Mouse (Mus musculus): ENCODE results near the gene Psmd3. TPM values are rescaled to one million over a fixed set of nuclear protein-coding genes. Genes with fewer than 3 reads are reported as not detected.
"Not testable (repeated sequence)": the region's sequence is repeated elsewhere in the genome, so short reads cannot be mapped to it uniquely, and the experiment has no call there.

The Psmd3 gene
- polyA plus RNA-seq (2012; rRNA removed), result 186 and 196 TPM in 2 replicates

DNA sequence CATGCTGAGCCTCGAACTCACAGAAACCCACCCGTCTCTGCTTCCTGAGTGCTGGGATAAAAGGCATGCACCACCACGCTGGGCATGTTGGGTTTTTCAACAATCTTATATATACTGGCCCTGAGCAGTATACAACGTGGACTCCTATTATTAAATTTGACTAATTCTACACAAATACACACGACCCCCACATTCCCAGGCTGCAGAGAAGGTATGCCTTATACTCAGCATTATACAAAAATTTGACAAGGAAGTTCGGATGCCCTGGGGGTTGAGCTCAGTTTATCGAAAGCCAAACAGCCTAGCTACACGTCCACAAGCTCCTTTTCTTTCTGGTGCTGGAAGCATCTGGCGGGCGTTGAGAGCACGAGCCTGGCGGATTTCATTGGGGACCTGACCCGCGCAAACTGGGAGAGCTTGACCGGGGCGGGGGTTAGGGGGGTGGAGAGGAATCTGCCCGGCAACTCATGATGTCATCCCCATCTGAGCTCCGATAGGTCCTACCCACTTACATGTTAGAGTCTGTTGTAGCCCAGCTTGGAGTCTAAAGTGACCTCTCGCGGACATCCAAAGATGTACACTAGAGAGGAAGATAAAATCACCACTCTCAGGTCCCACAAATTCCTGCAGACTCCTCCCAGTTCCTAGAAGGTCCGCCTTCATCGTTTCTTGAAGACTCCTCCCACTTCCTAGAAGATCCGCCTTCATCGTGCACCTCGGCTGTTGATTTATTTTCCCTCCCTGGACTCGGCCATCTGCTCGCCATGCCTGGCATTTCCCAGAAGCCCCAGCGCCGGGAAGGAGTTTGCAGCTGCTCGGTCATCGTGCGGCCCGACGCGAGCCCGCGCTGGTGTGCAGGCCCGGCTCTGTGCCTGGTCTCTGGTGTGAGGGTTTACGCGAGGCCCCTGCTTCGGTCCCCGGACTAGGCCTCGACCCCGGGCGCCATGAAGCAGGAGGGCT lies at the start of gene Psmd3:
Gene Psmd3, plus strand, starts transcription at position 769 of the 960 bp plus-strand sequence.
- DNase-seq (ENCODE audit: low read depth, low spot score), result peak; percentile 89
- 2% methylated on average over 45 of the region's 45 CpGs for WGBS

DNA sequence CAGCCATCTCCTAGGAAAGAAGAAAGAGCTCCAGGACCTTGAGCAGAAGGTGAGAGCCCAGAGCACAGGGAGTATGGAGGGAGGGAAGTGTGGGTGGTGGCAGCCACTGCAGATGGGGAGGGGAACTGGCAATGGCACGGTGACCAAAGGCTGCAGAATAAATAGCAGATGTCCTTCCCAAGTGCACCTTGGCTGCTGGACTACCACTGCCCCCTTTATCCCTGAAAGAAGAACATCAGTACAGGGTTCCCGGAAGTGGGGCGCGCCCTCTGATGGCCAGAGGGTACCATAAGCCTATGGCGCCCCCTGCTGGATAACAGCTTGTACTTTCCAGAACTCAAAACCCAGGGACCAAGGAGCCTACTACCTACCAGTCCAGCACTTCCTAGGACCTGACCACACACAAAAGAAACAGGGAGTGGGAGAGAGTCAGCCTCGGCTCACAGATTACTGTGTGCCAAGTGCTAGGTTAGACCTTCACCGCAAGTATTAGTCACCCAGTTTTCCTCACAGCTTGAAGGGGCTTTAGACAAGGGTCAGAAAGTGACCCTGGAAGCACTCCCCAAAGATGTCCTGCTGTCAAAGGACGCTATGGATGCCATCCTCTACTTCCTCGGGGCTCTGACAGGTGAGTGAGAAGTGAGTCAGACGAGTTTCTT lies 46.9 kb upstream of the Psmd3 start:
- 30% methylated on average over 10 of the region's 10 CpGs for WGBS
- DNase-seq (ENCODE audit: low read depth, low spot score), result not testable (repeated sequence)

DNA sequence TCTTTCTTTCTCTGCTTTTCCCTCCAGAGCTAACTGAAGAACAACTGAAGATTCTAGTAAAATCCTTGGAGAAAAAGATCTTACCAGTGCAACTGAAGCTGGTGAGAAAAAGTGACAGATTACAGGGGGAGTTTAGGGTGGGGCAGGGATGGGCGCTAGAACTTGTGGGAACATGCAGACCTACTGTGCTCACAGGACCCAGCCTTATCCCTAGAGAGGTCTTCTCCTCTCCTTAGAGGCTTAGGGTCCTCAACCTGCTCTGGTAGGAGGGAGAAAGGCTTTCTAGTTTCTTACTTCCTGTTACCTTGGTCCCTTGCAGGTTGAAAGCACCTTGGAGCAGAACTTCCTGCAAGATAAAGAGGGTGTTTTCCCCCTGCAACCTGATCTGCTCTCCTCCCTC lies 44.9 kb upstream of the Psmd3 start:
- WGBS, result 70% methylated on average over 1 of the region's 1 CpGs

DNA sequence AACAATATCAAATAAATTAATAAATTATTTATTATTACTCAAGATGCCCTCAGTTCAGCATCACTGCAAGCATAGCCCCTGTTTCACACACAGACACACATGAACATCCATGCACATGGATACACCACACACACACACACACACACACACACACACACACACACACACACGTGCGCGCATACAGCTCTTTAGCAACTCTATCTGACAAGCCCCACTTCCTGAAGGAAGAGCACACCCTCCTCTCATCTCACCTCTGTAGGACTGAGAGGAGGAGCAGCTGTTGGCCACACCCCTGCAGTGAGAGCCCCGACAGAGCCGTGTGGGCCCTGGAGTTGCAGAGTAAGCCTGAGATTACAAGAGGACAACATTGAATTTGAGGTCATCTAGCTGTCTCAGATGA lies 42.3 kb upstream of the Psmd3 start:
- DNase-seq (ENCODE audit: low read depth, low spot score), result no peak
- 41% methylated on average over 5 of the region's 5 CpGs for WGBS

More for the DNA sequence above, 44.9 kb upstream of the Psmd3 start:
- no peak for DNase-seq (ENCODE audit: low read depth, low spot score)

DNA sequence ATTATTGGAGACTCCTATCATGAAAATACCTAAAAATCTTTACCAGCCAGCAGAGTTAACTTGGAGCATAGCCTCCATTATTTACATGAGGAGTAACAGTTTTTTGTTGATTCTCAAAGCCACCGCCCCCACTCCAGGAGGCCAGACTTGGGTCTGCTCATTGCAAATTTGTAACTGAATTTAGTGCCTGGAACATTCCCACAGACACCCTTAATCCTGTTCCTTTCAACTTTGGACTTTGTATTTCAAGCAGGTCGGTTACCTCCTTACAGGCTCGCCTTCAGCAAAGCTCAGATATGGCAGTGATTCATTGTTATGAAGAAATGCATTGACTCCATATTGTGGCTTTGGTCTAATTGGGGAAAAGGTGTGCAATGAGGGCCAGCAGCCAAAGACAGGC lies 37.6 kb upstream of the Psmd3 start:
- 35% methylated on average over 3 of the region's 3 CpGs for WGBS
- no peak for DNase-seq (ENCODE audit: low read depth, low spot score)

DNA sequence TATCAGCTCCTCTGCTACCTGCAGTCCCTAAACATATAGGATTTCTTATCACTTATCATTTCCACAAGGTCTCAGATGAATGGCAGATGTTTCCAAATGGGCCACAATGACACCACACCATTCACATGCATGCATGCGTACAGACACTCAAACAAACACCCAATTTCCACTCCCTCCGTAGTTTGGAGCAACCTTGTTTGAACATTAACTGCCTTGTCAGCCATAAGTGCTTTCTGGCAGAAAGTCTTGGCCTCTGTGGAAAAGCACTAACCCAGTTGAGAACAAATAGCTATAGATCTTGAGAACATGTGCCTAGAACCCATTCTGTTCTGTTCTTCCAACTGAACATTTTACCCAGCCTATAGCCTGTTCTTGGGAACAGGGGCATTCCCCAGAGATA lies 36.4 kb upstream of the Psmd3 start:
- DNase-seq (ENCODE audit: low read depth, low spot score), result no peak
- WGBS, result 25% methylated on average over 2 of the region's 2 CpGs

DNA sequence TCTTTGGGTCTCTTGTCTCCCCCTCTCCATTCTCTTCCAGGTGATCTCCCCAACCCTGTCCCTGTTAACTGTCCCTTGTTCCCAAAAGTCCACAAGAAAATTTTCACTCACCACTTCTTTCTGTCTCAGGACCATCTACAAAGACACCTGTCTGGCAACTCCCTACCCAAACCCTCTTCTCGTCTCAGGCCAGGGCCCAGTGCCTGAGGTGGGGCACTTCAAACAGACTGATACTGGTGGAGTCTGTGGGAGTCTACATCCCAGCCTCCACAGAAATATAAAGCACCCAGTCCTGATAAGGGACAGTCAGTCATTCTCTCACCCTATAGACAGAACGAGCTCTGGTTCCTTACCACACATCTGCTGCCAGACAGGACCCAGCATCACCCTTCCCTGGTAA lies 35.9 kb upstream of the Psmd3 start, which contains the start of gene Gsdma2:
Gene Gsdma2, plus strand, starts transcription at position 301 of the 400 bp plus-strand sequence.
- 28% methylated on average over 2 of the region's 2 CpGs for WGBS
- no peak for DNase-seq (ENCODE audit: low read depth, low spot score)

DNA sequence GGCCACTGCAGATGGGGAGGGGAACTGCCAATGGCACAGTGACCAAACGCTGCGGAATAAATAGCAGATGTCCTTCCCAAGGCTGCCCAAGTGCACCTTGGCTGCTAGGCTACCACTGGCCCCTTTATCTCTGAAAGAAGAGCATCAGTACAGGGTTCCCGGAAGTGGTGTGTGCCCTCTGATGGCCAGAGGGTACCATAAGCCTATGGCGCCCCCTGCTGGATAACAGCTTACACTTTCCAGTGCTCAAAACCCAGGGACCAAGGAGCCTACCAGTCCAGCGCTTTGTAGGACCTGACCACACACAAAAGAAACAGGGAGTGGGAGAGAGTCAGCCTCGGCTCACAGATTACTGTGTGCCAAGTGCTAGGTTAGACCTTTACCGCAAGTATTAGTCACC lies 27.3 kb upstream of the Psmd3 start:
- WGBS, result 14% methylated on average over 7 of the region's 7 CpGs
- not testable (repeated sequence) for DNase-seq (ENCODE audit: low read depth, low spot score)

DNA sequence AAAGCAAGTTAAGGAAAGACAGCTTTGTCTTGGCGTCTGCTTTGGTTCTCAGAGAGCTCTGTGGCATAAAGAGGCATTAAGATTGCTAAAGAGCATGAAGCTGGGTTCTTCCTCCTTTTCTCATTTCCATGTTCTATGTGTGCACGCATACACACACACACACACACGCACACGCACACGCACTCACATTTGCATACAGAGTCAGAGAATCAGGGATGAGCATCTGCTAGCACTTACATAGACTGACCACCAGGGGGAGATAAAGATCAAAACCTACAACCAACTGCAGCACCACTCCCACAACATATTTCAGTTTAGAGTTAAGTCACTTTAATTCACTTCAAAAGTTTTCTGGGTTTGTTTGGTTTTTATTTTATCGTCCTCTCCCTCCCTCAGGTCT lies 21.8 kb upstream of the Psmd3 start:
- no peak for DNase-seq (ENCODE audit: low read depth, low spot score)
- 3% methylated on average over 6 of the region's 6 CpGs for WGBS

DNA sequence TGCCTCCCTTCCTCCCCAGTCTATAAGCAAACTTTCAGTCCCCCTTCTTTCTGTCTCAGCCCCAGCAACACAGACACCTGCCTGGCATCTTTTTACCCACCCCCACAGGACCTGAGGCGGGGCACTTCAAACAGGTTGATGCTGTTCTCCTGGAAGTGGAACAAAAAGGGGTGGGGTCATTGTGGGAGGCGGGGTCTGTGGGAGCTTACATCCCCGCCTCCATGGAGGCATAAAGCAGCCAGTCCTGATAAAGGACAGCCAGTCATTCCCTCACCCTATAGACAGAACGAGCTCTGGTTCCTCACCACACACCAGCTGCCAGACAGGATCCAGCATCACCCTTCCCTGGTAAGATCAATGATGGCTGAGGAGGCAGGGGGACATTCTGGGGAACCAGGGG lies 18.3 kb upstream of the Psmd3 start, which contains the start of gene Gsdma:
Gene Gsdma, plus strand, starts transcription at position 261 of the 400 bp plus-strand sequence.
- 13% methylated on average over 4 of the region's 4 CpGs for WGBS
- DNase-seq (ENCODE audit: low read depth, low spot score), result no peak

DNA sequence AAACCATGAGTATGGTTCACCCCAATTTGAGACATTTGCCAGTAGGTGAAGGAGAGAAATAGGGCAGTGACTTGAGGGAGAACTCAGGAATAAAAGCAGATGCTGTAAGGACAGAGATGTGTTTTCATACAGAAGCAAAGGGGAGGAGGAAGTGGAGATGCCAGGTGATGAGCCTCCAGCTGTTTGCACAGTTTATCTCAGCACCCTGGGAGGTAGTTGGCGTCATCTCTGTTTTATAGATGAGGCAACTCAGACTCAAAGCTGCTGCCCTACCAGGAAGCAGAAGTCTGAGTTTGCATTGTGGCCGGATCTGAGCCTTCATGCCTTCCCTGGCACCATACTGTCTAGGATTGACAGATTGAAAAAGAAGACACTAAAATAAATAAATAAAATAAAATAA lies 13.4 kb upstream of the Psmd3 start:
- 10% methylated on average over 2 of the region's 2 CpGs for WGBS
- DNase-seq (ENCODE audit: low read depth, low spot score), result no peak

DNA sequence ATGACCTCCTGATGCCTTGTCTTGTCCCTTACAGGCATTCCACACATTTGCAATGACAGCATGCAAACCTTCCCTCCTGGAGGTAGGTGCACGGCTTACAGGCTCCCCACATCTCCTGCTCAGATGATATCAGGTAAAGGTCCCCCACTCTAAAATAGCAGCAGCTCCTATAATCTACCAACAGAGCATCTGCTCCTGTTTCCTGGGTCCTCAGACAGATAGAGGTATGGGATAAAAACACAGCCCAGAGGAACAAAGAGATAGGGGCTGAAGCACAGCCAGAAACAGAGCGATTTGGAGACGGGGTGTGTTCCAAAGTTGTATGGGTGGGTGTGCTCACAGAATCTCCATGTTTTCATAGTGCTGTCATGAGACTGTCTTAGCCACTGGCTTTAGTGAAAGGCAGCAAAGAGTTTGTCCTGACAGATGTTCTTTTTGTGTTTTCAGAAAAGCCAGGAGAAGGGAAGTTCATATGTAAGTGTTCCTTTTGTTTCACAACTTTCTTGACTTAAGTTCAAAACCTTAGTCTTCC lies 11.0 kb upstream of the Psmd3 start:
- 61% methylated on average over 3 of the region's 3 CpGs for WGBS

DNA sequence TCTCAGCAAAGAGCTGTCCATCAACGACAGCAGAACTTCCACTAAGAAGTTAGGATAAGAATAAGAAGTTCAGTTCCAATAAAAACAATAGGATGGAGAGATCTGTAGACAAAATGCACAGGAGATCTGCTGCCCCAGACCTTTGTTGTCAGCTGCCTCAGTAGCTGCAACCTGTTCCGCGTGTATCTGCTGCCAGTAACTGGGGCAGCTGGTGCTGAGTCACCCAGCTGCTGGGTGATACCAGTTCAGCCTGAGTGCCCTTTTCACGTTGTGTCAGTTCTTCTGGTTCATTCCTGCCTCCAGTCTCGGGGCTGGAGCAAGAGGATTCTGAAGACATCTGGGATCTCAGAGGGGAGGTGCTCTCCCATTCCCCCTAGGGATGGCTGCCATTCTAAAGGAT lies 10.5 kb upstream of the Psmd3 start:
- 23% methylated on average over 5 of the region's 5 CpGs for WGBS
- DNase-seq (ENCODE audit: low read depth, low spot score), result no peak

More for the DNA sequence above, 11.0 kb upstream of the Psmd3 start:
- no peak for DNase-seq (ENCODE audit: low read depth, low spot score)

DNA sequence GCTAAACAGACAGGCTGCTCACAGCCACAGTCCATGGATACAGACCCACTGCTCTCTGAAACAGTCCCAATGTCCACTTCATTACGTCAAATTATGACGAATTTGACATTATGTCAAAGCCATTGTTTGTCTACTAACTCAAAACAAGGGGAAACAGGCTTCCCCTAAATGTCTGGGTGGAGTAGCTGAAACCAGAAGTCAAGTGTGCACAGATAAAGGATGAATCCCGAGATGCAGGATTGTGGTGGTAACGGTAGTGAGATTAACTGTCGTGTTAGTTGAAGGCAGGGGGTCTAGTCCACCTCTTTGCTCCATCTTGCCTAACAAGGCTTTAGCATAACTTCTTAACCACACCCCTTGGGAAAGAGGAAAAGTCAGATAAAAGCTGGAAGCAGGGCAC lies 9.9 kb upstream of the Psmd3 start:
- 76% methylated on average over 5 of the region's 5 CpGs for whole genome bisulfite sequencing
- DNase-seq (ENCODE audit: low read depth, low spot score), result no peak

DNA sequence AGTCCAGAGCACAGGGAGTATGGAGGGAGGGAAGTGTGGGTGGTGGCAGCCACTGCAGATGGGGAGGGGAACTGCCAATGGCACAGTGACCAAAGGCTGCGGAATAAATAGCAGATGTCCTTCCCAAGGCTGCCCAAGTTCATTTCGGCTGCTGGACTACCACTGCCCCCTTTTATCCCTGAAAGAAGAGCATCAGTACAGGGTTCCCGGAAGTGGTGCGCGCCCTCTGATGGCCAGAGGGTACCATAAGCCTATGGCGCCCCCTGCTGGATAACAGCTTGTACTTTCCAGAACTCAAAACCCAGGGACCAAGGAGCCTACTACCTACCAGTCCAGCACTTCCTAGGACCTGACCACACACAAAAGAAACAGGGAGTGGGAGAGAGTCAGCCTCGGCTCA lies 9.2 kb upstream of the Psmd3 start:
- DNase-seq (ENCODE audit: low read depth, low spot score), result not testable (repeated sequence)
- WGBS, result 6% methylated on average over 7 of the region's 7 CpGs

DNA sequence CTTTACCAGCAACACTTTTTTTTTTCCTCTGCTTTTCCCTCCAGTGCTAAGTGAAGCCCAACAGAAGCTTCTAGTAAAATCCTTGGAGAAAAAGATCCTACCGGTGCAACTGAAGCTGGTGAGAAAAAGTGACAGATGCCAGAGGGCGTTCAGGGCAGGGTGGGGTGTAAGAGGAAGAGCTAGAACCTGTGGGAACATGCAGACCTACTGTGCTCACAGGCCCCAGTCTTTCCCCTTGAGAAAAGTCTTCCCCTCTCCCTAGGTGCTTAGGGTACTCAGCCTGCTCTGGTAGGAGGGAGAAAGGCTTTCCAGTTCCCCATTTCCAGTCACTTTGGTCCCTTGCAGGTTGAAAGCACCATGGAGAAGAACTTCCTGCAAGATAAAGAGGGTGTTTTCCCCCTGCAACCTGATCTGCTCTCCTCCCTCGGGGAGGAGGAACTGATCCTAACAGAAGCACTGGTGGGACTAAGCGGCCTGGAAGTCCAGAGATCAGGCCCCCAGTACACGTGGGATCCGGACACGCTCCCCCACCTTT lies 6.5 kb upstream of the Psmd3 start:
- 42% methylated on average over 7 of the region's 7 CpGs for WGBS
- DNase-seq (ENCODE audit: low read depth, low spot score), result no peak

DNA sequence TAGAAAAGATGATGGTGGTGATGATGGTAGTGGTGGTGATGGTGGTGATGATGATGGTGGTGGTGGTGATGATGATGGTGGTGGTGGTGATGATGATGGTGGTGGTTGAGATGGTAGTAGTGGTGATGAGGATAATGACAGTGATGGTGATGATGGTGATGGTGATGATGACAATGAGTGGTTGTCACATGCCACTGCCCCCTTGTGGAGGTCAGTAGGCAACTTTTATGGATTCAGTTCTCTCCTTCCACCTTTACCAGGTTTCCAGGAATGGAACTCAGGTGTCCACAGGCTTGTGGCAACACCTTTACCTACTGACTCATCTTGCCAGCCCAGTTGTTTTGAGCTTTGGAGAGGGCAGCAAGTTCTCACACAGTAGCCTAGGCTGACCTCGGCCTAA lies 2.3 kb upstream of the Psmd3 start:
- no peak for DNase-seq (ENCODE audit: low read depth, low spot score)
- 100% methylated on average over 1 of the region's 1 CpGs for WGBS

DNA sequence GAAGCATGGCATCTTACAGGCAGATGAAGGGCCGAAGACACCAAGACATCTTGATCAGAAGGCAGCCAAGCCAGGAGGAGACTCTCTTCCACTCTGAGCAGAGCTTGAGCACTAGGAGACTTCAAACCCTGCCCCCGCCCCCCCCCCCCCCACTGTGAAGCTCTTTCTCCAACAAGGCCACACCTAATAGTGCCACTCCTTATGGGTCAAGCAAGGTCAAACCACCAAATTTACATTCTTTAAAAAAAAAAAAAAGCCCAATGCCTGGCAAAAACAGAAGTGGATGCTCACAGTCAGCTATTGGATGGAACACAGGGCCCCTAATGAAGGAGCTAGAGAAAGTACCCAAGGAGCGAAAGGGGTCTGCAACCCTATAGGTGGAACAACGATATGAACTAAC lies 1.8 kb upstream of the Psmd3 start:
- WGBS, result 87% methylated on average over 4 of the region's 4 CpGs
- not testable (repeated sequence) for DNase-seq (ENCODE audit: low read depth, low spot score)

DNA sequence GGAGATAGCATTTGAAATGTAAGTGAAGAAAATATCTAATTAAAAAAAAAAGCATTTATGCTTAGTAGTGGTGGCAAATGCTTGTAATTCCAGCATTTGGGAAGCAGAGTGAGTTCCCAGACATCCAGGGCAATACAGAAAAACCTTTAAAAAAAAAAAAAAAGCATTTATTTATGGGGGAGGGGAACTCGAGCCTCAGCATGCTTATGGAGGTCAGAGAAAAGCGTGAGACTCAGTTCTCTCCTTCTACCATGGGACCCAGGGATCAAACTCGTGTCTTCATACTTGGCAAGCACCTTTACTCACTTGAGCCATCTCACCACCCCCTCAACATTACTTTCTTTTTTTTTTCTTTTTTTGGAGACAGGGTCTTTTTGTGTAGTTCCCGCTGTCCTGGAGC lies 1.2 kb upstream of the Psmd3 start:
- no peak for DNase-seq (ENCODE audit: low read depth, low spot score)
- 74% methylated on average over 4 of the region's 4 CpGs for whole genome bisulfite sequencing

DNA sequence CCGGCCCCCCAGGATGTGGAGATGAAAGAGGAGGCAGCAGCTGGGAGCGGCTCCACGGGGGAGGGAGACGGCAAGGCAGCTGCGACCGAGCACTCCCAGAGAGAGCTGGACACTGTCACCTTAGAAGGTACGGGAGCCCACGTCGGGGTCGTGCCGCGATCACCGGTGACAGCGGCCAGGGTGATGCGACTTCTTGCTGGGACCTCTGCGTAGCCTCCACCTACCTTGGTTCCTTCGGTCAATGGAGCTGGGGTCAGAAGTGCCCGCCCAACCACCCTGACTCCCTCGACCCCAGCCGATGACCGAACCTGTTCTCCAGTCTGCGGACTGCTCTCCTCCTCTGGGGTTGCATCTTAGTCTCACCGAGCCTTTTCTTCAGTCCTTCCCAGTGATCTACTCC lies 457 bp downstream of the Psmd3 start:
- DNase-seq (ENCODE audit: low read depth, low spot score), result no peak
- under 1% methylated on average over 23 of the region's 23 CpGs for WGBS
